Mouse (Mus musculus): ENCODE data around the gene Ephb3. TPM values are rescaled to one million over a fixed set of nuclear protein-coding genes. Genes with fewer than 3 reads are reported as not detected.

Ephb3 gene
- polyA plus RNA-seq, 1 experiment from 2014 or later = 17.2 TPM

DNA sequence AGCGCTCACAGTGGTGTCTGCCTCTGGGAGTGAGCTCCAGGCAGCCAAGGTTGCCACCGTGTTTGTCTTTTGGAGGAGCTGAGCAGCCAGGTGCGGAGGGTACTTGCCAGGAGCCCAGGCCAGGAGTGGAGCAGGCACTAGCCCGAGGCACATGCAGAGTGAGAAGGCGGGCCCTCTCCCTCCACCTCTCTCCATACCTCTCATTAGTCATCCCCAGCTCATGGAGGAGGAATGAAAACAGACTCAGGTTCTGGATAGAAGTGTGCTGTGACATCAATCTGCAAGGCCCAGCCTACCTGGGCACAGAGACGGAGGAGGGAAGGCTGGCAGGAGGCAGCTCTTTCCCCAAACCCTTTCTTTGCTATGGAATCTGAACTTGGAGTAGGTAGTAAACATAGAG is 22.1 kb downstream of the Ephb3 start:
- peaks cover 16% of the 10 kb centered on the region for H3K36me3 ChIP-seq
- H3K9ac ChIP-seq = no peak overlapping the region
- H3K9me3 ChIP-seq (replicated peaks) = no peaks in the 10 kb centered on the region
- peak overlapping the region; percentile 52; the same call in 1 of the 2 replicates for H3K27ac ChIP-seq
- H3K4me2 ChIP-seq = no peak overlapping the region
- H3K27me3 ChIP-seq = peaks cover 14% of the 10 kb centered on the region
- H3K4me1 ChIP-seq = peaks cover 17% of the 10 kb centered on the region
- no peak for ATAC-seq (replicated peaks; ENCODE audit: low FRiP score)
- WGBS = 66% methylated on average over 6 of the region's 6 CpGs
- H3K4me3 ChIP-seq (replicated peaks) = no peak overlapping the region

DNA sequence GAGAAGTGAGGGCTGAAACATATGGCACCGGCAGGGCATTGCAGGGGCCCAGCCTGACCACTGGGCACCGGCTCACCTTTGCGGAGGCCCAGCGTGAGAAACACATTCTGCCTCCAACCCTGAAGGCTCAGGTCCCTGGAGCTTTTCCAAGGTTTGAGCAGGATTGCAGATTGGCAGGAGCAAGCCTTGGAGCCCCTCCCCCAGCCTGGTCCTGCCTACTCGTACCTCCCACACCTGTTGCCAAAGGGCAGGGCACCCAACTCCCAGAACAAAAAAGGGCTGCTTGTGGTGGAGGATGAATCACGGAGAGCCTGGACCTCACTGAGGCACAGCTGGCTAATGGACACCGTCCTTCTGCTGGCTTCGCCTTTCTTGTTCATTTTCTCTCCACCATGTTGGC is 30.6 kb downstream of the Ephb3 start:
- Histone ChIP-seq H3K27me3 (peaks cover 40% of the 10 kb centered on the region), H3K36me3 (no peaks in the 10 kb centered on the region), H3K9ac (no peak overlapping the region), H3K27ac (no peak overlapping the region), H3K9me3 (replicated peaks) (no peaks in the 10 kb centered on the region), H3K4me2 (no peak overlapping the region), H3K4me3 (replicated peaks) (no peak overlapping the region), H3K4me1 (peaks cover 31% of the 10 kb centered on the region)
- no peak for ATAC-seq (replicated peaks; ENCODE audit: low FRiP score)
- 64% methylated on average over 8 of the region's 8 CpGs for WGBS

DNA sequence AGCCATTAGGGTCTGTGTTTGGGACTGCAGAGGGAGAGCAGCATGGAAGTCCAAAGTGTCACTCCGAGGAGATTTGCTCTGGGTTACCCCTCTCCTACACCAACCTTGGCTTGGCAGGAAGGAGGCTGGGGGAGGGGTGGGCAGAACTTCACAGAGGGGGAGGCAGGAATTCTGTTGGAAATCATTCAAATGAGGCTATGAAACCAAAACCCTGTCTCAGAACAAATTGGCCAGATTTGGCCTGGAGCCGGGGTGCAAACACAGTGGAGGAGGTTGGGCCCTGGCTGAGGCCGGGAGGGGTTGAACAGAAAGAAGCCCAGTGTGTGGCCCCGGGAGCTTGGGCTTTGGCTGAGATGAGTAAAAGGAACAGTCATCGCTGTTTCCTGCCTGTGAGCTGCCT is 34.2 kb downstream of the Ephb3 start:
- ATAC-seq (replicated peaks; ENCODE audit: low FRiP score) = no peak
- 7% methylated on average over 5 of the region's 5 CpGs for WGBS
- Histone ChIP-seq H3K27ac (peak overlapping the region; percentile 29), H3K27me3 (peaks cover 44% of the 10 kb centered on the region), H3K4me2 (no peak overlapping the region), H3K36me3 (no peaks in the 10 kb centered on the region), H3K9me3 (replicated peaks) (no peaks in the 10 kb centered on the region), H3K4me3 (replicated peaks) (no peak overlapping the region), H3K9ac (no peak overlapping the region), H3K4me1 (peaks cover 52% of the 10 kb centered on the region)

DNA sequence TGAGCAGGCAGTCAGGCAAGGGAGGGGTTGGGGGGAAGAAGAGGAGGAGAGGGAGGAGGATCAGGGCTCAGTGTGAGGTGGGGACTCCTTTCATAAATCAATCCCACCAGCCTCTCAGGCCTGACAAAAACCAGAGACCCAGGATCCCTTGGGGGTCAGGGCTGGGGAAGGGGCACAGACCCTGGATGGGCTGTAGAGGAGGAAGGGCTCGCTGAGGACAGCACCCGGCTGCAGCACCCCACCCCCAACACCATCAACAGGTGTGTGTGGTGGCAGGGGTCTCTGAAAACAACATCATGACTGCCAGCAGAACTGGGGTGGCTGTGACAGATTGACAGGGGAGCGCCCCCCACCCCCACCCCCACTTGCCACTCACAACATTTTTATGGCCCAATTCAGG is 36.0 kb downstream of the Ephb3 start:
- no peak; the same call in 1 of the 2 replicates for ATAC-seq (replicated peaks; ENCODE audit: low FRiP score)
- H3K27me3 ChIP-seq = peaks cover 47% of the 10 kb centered on the region
- 21% methylated on average over 3 of the region's 3 CpGs for WGBS
- no peak overlapping the region for H3K27ac ChIP-seq
- peaks cover 51% of the 10 kb centered on the region for H3K4me1 ChIP-seq
- no peaks in the 10 kb centered on the region for H3K9me3 ChIP-seq (replicated peaks)
- H3K4me2 ChIP-seq = no peak overlapping the region
- H3K9ac ChIP-seq = no peak overlapping the region
- no peak overlapping the region for H3K4me3 ChIP-seq (replicated peaks)
- no peaks in the 10 kb centered on the region for H3K36me3 ChIP-seq

DNA sequence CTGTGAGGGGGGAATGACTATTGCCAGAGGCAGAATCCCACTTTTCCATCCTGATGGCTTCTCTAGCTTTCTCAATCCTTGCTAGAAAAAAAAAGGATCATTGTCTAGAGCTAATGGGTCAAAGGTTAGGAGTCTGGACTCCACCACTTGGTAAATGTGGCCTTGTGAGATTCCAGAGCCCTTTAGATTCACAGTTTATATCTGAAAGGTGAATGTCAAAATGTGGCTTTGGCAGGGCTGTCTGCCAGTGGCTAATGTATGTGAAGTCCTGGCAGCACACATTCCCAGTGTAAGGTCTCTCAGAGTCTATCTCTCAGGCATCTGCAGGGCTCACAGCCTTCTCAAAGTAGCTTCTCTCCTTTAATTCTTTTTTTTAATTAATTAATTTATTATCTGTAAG is 36.5 kb downstream of the Ephb3 start:
- Histone ChIP-seq H3K27ac (no peak overlapping the region), H3K9me3 (replicated peaks) (no peaks in the 10 kb centered on the region), H3K36me3 (no peaks in the 10 kb centered on the region), H3K4me3 (replicated peaks) (no peak overlapping the region), H3K4me1 (peaks cover 56% of the 10 kb centered on the region), H3K4me2 (no peak overlapping the region), H3K9ac (no peak overlapping the region), H3K27me3 (peaks cover 48% of the 10 kb centered on the region)
- ATAC-seq (replicated peaks; ENCODE audit: low FRiP score) = no peak

DNA sequence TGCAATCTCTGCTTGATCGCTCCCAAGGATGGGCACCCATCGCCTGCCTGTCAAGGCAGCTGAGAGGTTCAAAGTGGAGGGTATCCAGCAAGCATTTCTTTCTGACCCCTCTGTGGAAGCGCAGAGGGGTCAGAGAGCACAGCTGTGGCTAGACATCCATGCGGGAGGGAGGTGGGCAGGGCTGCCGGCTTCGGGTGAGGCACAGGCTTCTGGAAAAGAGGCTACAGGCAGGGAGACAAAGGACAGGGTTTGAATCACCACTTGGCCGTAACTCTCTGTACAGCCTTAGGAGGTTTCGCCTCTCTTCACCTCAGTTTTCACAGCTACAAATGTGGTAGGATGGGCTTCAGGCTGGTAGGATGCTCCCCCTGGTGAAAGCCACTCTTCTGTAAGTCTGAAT is 38.4 kb downstream of the Ephb3 start:
- Histone ChIP-seq H3K27ac (no peak overlapping the region), H3K4me1 (peaks cover 72% of the 10 kb centered on the region), H3K9ac (no peak overlapping the region), H3K4me3 (replicated peaks) (no peak overlapping the region), H3K36me3 (no peaks in the 10 kb centered on the region), H3K9me3 (replicated peaks) (no peaks in the 10 kb centered on the region), H3K4me2 (no peak overlapping the region), H3K27me3 (peaks cover 61% of the 10 kb centered on the region)
- WGBS = 42% methylated on average over 8 of the region's 8 CpGs
- ATAC-seq (replicated peaks; ENCODE audit: low FRiP score) = no peak

DNA sequence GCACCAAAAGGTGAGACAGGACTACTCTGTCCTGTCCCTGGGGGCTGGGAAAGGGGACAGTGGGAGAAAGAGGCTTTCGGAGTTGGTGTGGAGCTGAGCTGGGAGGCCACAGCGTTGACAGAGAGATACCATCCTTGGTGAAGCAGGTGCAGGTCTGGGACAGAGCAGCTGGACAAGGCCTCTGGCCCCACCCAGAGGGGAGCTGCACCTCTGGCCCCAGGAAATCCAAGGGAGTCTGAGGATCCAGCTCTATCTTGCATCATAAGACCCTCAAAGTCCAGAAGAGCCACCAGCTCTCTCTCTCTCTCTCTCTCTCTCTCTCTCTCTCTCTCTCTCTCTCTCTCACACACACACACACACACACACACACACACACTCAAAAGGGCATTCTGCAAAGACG is 40.2 kb downstream of the Ephb3 start:
- no peak overlapping the region for H3K9ac ChIP-seq
- H3K4me3 ChIP-seq (replicated peaks) = no peak overlapping the region
- no peak overlapping the region for H3K4me2 ChIP-seq
- no peak for ATAC-seq (replicated peaks; ENCODE audit: low FRiP score)
- 63% methylated on average over 3 of the region's 3 CpGs for WGBS
- peaks cover 78% of the 10 kb centered on the region for H3K27me3 ChIP-seq
- H3K9me3 ChIP-seq (replicated peaks) = no peaks in the 10 kb centered on the region
- no peaks in the 10 kb centered on the region for H3K36me3 ChIP-seq
- H3K27ac ChIP-seq = no peak overlapping the region
- H3K4me1 ChIP-seq = peaks cover 68% of the 10 kb centered on the region

DNA sequence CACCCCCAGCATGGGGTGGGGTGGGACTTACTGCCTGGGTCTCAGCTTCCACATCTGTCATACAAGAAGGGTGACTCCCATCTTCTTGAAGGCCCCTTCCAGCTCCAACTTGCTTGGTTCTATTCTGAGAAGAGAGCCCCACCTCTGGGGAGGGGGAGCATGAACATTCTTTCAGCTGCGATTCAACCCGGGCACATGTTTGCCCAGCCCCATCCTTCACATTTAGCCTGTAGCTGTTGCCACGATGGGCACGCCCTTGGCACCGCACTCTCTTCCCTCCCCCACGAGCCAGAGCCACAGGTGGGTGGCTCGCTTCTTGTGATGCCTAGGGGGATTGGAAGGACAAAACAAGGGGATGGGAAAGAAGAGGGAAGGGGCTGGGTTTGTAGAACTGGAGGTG is 40.8 kb downstream of the Ephb3 start:
- no peak overlapping the region for H3K27ac ChIP-seq
- H3K4me2 ChIP-seq = peak overlapping the region; percentile 92
- peaks cover 62% of the 10 kb centered on the region for H3K4me1 ChIP-seq
- H3K4me3 ChIP-seq (replicated peaks) = no peak overlapping the region
- no peaks in the 10 kb centered on the region for H3K9me3 ChIP-seq (replicated peaks)
- H3K36me3 ChIP-seq = no peaks in the 10 kb centered on the region
- 18% methylated on average over 7 of the region's 7 CpGs for WGBS
- peaks cover 83% of the 10 kb centered on the region for H3K27me3 ChIP-seq
- ATAC-seq (replicated peaks; ENCODE audit: low FRiP score) = no peak
- H3K9ac ChIP-seq = no peak overlapping the region

DNA sequence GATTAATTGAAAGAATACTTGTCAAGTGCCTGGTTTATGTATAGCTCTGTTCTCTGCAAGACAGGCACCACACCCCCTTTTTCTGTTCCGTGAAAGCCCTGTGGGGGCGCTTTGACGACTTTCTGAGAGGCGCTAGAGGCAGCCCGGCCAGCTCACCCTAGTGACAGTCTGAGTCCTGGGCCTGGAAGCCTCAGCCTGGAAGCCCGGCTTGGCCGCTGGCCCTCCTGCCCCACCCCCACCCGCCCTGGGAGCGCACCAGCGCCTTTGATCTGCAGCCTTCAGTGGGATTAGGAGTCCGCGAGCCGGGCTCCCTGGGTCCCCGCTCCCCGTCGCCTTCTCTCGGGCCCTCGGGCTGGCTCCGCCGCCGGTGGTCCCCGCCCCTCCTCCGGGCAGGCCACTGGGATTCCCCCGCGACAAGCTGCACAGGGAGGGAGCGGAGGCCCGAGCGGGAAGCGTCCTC is 41.4 kb downstream of the Ephb3 start:
- Histone ChIP-seq H3K36me3 (no peaks in the 10 kb centered on the region), H3K27me3 (peaks cover 83% of the 10 kb centered on the region), H3K27ac (peak overlapping the region; percentile 58), H3K9me3 (replicated peaks) (no peaks in the 10 kb centered on the region), H3K9ac (peak overlapping the region; percentile 45), H3K4me3 (replicated peaks) (peak overlapping the region; percentile 46), H3K4me1 (peaks cover 56% of the 10 kb centered on the region), H3K4me2 (peak overlapping the region; percentile 92)
- ATAC-seq (replicated peaks; ENCODE audit: low FRiP score) = peak; percentile 86
- under 1% methylated on average over 29 of the region's 29 CpGs for WGBS

DNA sequence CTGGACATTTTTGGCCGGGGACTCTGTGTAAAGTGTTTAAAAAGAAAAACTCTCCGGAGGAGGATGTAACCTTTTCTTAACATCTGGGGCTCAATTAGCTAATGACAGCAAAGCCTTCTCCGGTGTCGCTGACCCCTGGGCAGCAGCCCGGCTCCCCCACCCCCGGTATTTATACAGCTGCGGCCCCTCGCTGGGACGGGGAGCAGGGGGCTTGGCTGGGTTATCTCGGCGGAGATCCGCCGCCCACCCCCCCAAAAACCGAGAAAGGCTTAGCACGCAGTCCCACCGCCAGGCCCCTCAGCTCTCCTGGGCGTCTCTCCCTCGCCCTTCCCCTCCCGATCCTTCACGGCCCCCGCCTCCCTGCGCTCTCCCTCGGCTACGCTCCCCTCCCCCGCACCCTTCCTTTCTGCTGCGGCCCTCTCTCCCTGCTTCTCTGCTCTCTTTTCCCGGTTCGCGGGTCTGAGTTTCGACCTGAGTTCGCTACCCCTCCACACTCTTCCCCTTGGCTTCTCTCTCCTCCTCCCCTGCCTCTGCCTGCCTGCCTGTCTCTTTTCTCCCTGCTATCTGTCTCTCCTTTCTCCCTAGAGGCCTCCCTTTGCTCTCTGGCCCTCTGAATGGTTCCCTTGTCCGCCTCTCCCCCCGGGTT is 42.0 kb downstream of the Ephb3 start:
- ATAC-seq (replicated peaks; ENCODE audit: low FRiP score) = peak; percentile 61
- WGBS = under 1% methylated on average over 30 of the region's 33 CpGs
- H3K36me3 ChIP-seq = no peaks in the 10 kb centered on the region
- no peaks in the 10 kb centered on the region for H3K9me3 ChIP-seq (replicated peaks)
- H3K4me1 ChIP-seq = peaks cover 55% of the 10 kb centered on the region
- H3K27ac ChIP-seq = peak overlapping the region; percentile 58
- H3K4me3 ChIP-seq (replicated peaks) = peak overlapping the region; percentile 46
- H3K27me3 ChIP-seq = peaks cover 86% of the 10 kb centered on the region
- H3K9ac ChIP-seq = peak overlapping the region; percentile 45
- H3K4me2 ChIP-seq = peak overlapping the region; percentile 92

DNA sequence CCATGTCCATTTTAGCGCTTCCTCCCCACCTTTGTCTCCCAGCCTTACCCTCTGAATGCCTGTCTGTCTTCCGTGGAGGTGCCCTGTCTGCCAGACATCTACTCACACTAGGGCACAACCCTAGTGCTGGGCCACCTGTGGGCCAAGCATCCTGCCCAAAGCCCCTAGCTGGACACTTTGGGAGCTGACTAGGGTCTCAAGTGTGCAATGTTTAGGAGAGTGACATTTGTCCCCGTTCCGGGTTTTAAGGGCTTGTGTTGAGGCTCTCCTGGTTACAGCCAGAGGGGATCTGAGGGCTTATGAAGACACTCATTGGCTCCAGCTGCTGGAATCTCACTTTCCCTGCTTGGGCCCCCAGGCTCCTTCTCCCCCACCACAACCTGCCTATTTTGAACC is 42.5 kb downstream of the Ephb3 start:
- peak overlapping the region; percentile 92 for H3K4me2 ChIP-seq
- no peaks in the 10 kb centered on the region for H3K9me3 ChIP-seq (replicated peaks)
- H3K27me3 ChIP-seq = peaks cover 86% of the 10 kb centered on the region
- peak overlapping the region; percentile 46 for H3K4me3 ChIP-seq (replicated peaks)
- H3K4me1 ChIP-seq = peaks cover 55% of the 10 kb centered on the region
- ATAC-seq (replicated peaks; ENCODE audit: low FRiP score) = no peak
- H3K36me3 ChIP-seq = no peaks in the 10 kb centered on the region
- 7% methylated on average over 4 of the region's 4 CpGs for WGBS
- H3K27ac ChIP-seq = peak overlapping the region; percentile 58; the same call in 1 of the 2 replicates
- H3K9ac ChIP-seq = 0 out of 2 replicates have a peak overlapping the region, but pooled peaks have one; percentile 45

DNA sequence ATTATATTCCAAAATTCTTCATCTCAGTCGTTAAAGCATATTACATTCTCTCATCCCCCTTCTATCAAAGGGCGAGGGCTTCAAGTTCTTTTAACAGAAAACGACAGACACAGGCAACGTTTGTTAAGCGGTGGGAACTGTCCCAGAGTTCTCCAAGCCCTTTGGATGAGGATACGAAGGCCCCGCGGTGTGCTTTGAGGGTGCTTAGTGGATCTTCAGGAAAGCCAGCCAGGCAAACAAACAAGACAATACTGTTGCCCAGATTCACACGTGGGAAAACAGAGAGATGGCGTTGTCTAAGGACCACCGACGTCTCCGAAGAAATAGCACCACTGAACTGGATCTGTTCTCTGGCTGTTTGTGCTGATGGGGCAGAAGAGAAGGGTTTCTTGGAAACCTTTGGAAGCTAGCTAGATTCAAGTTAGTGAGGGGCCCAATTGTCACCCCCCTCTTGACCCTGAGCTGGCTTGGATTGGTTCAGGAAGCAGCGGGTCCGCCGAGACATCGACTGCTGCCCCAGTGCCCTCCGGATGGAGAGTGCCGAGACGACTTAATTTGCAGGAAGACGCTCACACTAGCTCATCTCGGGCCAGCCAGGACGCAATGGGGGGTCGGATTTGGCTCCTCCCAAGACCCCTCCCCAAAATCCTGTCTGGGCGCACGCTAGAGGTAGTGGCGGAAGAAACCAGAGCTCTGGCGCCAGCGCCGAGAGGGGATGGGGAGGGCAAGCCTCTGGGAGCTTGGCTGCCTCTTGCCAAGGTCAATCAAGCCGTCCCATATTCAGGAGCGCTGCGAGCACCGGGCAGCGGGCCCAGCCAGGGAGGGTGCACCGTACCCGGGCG is 43.5 kb downstream of the Ephb3 start:
- Histone ChIP-seq H3K36me3 (no peaks in the 10 kb centered on the region), H3K9me3 (replicated peaks) (no peaks in the 10 kb centered on the region), H3K4me1 (peaks cover 45% of the 10 kb centered on the region), H3K4me2 (peak overlapping the region; percentile 86), H3K27me3 (peaks cover 84% of the 10 kb centered on the region), H3K4me3 (replicated peaks) (peak overlapping the region; percentile 46), H3K9ac (peak overlapping the region; percentile 39), H3K27ac (peak overlapping the region; percentile 62; the same call in 1 of the 2 replicates)
- ATAC-seq (replicated peaks; ENCODE audit: low FRiP score) = no peak
- WGBS = 4% methylated on average over 38 of the region's 38 CpGs
